Mouse (Mus musculus): ENCODE results near the gene Atp6v1fnb.

GRCm38 (mm10) chr6:29461502-29461901 lies 9.7 kb upstream of the Atp6v1fnb start:
- TF ChIP-seq GATA1 (IDR thresholded peaks at IDR 0.05; ENCODE audit: borderline replicate concordance, low read length) (no peak), FLI1 (IDR thresholded peaks at IDR 0.05; ENCODE audit: low read length) (no peak)

All from megakaryocyte, embryonic 14.5 days (primary cell).